Mouse (Mus musculus) liver (tissue): Measurements from ENCODE around the gene Fam83c.

ENCODE experiments used
- DNase-seq: peaks from one replicate; pipeline ENCODE4 v3.0.0-alpha.2; 2020; ENCODE audit warnings: mixed read lengths

The Fam83c gene

DNA sequence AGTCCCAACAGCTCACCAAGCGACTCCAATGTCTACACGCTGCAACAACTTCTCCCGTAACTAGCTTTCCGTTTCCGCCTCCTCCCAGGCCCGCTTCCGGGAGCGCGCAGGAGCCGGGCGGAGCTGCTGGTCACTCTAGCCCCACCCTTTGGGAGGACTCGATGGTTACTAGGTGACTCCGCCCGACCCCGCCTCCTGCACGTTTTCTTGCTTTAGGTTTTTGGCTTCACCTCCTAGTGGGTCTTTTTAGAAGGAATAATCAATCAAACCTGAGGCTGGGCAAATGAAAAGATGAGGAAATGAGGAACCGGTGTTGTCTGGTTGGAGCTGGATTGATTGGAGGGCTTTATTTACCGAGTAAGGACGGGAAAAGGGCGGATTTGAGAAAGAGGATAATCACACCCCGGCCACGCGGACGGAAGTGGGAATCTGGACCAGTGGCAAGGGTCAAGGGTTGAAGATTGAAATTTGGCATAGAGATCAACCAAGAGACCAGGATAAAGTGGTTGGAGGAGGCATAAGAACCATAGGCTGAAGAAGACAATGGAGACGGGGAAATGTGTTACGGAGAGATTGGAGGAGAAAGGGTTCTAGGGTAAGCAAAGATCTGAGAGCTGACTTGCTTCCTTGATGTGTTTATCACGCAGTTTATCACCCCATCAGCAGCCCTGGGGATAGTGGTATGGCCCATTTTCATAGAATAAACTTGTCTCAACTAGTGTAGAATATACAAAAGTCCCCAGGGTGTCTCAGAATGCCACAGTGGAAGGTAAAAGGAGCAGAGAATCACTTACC, 7.8 kb downstream of the Fam83c start, which contains the start of gene Eif6:
Gene Eif6 (minus strand): TSS at position 296 of the 795 bp plus-strand sequence.
- peak; percentile 92 for DNase-seq

- DNase-seq, result peak; percentile 44
Observed at GRCm38 (mm10) chr2:155825904-155826629, 8.6 kb downstream of the Fam83c start.

DNA sequence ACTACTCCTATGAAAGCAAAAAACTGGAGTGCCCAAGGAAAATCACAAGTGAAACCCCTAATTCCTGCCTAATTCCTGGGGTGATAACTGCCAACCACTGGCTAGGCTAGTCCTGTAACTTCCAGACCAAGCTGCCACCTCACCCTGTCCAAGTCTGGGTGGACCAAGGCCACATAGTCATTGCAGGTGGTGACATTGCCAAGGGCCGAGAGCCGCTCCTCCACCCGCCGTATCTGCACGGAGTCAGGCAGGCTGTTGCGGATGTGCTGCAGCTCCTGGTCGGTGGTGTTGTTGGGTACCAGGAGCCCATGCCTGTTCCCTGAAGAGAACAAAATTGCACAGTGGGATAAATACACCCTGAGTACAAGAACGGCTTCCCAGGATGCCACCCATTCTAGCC, 10.9 kb downstream of the Fam83c start:
- no peak for DNase-seq

GRCm38 (mm10) chr2:155820779-155821178, 13.9 kb downstream of the Fam83c start:
- DNase-seq, result no peak

DNA sequence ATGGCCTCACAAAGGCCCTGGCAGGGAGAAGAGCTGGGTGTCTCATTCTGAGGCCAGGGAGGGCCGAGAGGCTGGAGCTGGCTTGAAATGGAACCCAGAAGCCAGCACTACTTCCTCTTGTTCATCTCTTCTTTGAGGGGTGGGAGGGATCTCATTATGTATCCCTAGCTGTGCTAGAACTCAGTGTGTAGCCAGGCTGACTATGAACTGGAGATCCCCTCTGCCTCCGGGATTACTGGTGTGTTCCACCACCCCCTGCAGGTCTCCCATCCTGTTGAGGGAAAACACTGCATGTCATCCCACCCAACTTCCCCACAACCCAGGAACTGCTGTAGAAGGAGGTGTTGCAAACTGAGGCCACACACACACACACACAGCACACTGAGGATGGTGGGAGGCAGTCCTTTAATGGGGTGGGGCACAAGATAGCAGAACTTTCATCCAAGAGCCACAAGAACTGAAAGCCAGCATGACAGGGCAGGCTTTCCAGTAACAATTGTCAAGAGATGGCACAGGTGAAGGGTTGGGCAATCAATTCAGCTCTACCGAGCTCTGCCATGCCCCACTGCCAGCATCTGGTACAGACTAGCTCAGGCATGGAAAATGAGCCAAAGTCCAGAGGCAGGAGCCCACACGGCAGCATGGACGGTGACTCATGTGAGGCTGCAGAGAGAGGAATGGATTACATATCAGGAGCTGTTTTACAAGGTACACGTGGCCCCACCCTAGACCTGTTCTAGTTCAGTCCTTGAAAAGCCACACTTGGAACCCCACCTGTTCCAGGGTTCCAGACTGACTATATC, 15.0 kb downstream of the Fam83c start:
- no peak for DNase-seq

- DNase-seq, result no peak
Observed at GRCm38 (mm10) chr2:155819392-155819448, 15.4 kb downstream of the Fam83c start, which contains the start of gene BC029722. Gene BC029722 (minus strand): TSS chr2:155819426.

DNA sequence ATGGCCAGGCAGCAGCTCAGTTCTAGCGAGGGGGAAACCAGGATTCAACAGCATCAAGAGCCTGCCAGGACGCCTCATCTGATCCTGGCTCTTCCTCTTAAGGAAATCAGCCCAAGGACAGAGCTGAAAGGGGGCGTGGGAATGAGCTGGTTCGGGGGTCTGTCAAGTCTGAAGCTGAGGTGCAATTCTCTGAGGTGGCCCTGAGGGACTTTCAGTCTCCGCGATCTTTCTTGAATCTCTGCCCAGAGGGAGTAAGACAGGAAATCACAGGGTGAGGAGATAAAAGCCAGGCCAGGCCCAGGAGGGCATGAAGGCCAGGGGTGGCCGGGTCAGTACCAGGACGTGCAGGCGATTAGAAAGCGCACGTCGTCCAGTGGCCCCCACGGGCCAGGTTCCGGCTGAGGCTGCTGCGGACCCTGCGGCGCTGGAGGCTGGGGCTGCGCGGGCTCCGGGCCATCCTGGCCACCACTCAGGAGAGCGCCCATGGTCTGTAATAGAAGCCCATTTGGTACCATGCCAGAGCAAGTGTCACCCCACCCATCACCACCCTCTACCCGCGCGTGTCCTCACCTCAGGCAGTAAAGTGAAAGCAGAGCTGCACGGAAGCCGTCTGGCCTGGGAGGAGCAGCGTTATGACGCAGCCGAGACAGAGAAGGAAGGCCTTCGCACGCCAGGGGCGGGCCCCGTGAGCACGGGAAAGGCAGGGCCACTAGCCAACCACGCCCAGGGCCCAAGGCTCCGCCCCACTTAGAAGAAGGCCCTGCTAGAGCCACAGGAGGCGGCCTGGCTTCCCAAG, 15.9 kb downstream of the Fam83c start:
- peak; percentile 96 for DNase-seq

GRCm38 (mm10) chr2:155817301-155818245, 17.1 kb downstream of the Fam83c start:
- DNase-seq, result no peak

DNA sequence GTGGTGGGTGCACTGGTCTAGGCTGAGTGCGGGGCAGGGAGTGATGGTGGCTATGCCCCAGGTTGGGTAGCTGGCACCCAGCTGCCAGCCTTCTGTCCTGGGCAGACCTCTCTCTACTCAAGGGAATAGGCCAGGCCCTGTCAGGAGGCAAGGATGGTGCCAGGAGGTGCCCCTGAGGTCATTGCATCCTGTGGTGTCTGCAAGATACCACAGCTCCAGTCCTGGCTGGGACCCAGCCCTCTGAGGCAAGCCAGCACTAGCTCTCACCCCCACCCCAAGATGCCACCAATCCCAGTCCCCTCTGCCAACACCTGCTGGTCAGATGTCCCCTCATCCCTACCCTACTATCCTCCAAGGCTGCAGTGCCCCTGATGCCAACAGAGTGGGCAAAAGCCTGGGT, 18.5 kb downstream of the Fam83c start:
- no peak for DNase-seq

DNA sequence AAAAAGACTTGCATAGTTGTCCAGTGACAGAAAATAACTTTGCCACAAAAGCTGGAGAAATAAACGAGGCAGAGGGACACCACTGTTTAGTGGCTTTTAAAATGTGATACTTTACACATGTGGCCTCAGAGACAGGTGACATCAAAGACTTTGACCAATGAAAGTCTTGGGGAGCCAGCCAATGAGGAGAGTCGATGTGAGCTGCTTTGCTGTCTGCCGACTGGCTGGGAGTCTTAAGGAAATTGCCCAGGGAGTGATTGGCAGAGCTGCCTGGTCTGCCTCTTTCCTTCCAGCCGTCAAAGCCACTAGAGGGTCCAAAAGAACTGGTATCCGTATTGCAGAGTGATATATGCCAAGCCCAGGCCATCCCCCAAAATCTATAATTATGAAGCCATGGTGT, 19.8 kb downstream of the Fam83c start:
- no peak for DNase-seq

DNA sequence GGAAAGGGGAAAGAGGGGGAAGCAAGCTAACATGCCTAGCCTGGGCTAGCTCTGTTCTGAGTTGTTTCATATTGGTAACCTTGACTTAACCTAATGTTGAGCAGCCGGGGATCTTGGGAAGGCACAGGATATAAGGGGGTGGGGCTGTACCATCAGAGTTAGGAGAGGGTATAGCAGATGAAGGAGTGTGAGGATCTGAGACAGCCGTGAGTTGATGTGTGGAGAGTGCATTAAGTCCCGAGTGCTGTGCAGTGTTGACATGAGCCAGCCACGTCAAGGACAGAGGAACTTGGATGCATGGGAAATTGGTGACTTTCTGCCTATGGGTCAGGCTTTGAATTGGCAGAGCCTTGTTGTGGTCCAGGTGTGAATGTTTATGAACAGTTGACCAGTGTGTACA, 22.0 kb downstream of the Fam83c start:
- no peak for DNase-seq

DNA sequence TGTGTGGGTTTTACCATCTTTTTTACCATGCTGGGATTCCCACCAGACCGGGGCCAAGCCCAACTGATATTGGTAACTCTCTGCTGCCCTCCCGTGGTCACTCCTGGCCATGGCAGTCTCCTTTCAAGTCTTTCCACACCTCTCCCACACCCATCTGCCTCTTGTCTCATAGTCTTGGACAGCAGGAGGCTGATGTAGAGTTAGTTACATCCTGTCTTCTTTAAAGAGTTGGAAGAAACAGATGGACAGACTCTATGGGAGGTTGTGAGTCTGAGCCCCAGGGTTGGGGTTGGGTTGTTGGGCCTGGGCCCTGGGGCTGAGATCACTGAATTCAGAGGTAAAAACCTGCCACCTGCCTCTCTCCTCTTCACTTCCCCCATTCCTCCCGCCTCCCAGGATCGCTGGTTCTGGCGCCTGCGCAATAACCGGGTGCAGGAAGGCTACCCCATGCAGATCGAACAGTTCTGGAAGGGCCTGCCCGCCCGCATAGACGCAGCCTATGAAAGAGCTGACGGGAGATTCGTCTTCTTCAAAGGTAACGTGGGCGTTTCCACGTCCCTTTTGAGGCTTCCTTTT, 22.7 kb downstream of the Fam83c start:
- DNase-seq, result peak; percentile 81

DNA sequence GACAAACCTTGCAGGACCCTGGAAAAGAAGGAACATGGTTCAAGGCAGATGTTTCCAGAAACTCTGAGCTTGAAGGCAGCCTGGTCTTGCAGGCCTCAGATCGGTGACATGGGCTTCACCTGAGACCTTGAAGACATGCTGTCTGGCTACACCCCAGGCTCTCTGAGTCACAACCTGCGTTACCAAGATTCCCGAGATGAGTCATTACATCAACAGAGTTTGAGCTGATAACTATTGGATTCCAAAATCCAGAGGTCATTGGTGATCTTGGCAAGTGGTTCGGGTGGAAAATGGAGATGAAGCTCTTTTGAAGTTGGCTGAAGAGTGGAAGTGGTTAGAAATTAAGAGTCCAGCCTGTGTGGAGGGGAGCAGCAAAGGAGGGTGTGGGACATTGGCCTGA, 25.0 kb downstream of the Fam83c start:
- DNase-seq, result no peak

- no peak for DNase-seq
Observed at GRCm38 (mm10) chr2:155807408-155807807, 27.2 kb downstream of the Fam83c start.

- no peak for DNase-seq
Observed at GRCm38 (mm10) chr2:155806548-155806947, 28.1 kb downstream of the Fam83c start.

DNA sequence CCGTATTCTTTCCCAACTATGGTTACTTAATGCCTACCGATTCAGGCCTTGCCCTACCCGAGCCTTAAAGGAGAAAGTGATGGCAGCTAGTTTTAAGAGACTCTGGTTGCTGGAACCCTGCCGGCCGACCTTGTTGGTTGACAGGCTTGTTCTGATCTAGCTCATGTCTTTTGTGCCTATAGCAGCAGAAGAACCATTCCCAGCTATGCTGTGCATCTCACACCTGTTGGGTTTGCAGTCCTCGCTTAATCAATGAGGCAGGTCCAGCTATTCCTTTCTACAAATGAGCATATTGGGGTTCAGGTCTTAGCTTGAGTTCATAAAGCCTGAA, 28.8 kb downstream of the Fam83c start:
- DNase-seq, result no peak

DNA sequence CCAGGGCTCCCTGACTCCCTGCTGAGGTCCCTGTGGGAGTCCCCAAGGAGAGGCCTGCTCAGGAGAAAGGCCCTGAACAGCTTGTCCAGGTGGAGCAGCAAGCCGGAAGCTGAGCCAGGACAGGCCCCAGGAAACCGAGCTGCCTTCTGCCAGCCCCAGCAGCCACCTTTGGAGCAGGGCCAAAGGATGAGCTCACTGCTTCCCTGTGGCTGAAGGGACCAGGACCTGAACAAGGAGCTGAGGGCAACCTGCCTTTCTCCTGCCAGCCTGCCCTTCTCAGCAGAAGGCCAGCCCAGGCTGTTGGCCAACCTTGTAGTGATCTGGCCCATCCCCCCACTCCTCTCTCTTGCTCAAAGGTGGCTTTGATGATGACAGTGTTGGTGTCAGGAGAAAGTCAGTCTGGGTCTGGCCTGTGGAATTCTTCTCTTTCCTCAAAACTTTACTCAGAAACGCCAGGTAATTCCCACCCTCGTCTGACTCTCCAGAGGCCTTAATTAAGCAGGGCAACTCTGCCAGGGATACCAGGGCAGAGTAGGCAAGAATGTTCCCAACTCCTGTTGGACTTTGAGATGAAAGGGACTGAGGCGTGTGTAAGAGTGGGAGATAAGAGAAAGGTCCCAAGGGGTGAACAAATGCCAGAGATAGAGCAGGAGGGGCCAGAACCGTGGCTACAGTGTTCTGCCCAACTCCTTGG, 29.3 kb downstream of the Fam83c start:
- no peak for DNase-seq

- DNase-seq, result no peak
Observed at GRCm38 (mm10) chr2:155804053-155804452, 30.6 kb downstream of the Fam83c start.

- DNase-seq, result peak; percentile 38
Observed at GRCm38 (mm10) chr2:155802761-155803160, 31.9 kb downstream of the Fam83c start.

GRCm38 (mm10) chr2:155798613-155799012, 36.0 kb downstream of the Fam83c start:
- DNase-seq, result no peak
